Mouse (Mus musculus) MEL (cell line): ENCODE data around the gene Isy1. TPM values are rescaled to one million over a fixed set of nuclear protein-coding genes. Genes with fewer than 3 reads are reported as not detected.

Experiments
- DNase-seq: peaks from one replicate; pipeline ENCODE4 v3.0.0; 2011; ENCODE audit warnings: low read depth, low spot score
- H3K27ac ChIP-seq: 2 replicates; pipeline ENCODE4 v1.5.1; 2012; ENCODE audit warnings: low read depth, mild to moderate bottlenecking, control low read depth, low read length, moderate library complexity; ENCODE audit not compliant: control insufficient read depth
- H3K27me3 ChIP-seq, 2 experiments: fragments of 150-350 bp in 1 of 2; sonication (generic) in 1 of 2; 2 replicates each; pipeline ENCODE4 v1.6.1; 2012; ENCODE audit warnings: low read length in 2 of 2, mild to moderate bottlenecking in 2 of 2, improper control_type of control experiment in 1 of 2, moderate library complexity in 1 of 2; ENCODE audit not compliant: insufficient read depth in 2 of 2, control insufficient read depth in 1 of 2
- H3K36me3 ChIP-seq, 2 experiments: 2 replicates each; pipeline ENCODE4 v1.6.1; 2012 to 2014; ENCODE audit warnings: low read length in 2 of 2, improper control_type of control experiment in 1 of 2, inconsistent platforms in 1 of 2, mild to moderate bottlenecking in 1 of 2; ENCODE audit not compliant: insufficient read depth in 2 of 2, control insufficient read depth in 1 of 2
- H3K4me1 ChIP-seq, 2 experiments: fragments of 150-350 bp in 1 of 2; sonication (generic) in 1 of 2; 2 replicates each; pipeline ENCODE4 v1.6.1; 2012; ENCODE audit warnings: low read length in 2 of 2, improper control_type of control experiment in 1 of 2, mild to moderate bottlenecking in 1 of 2; ENCODE audit not compliant: insufficient read depth in 2 of 2, control insufficient read depth in 1 of 2
- H3K4me3 ChIP-seq, 2 experiments: fragments of 150-350 bp in 1 of 2; sonication (generic) in 1 of 2; 2 replicates each; pipeline ENCODE4 v1.5.1; 2012; ENCODE audit warnings: low read depth in 2 of 2, low read length in 2 of 2, mild to moderate bottlenecking in 2 of 2, moderate library complexity in 2 of 2, control low read depth in 1 of 2, improper control_type of control experiment in 1 of 2; ENCODE audit not compliant: control insufficient read depth in 1 of 2, insufficient read depth in 1 of 2
- H3K79me2 ChIP-seq: 2 replicates; pipeline ENCODE4 v1.6.1; 2012; ENCODE audit warnings: mild to moderate bottlenecking, low read length, moderate library complexity; ENCODE audit not compliant: control insufficient read depth, poor library complexity, insufficient read depth
- H3K9ac ChIP-seq: 2 replicates; pipeline ENCODE4 v1.6.1; 2012; ENCODE audit warnings: low read depth, mild to moderate bottlenecking, control low read depth, low read length, moderate library complexity; ENCODE audit not compliant: control insufficient read depth, poor library complexity, severe bottlenecking
- H3K9me3 ChIP-seq: fragments of 150-350 bp; sonication (generic); replicated peaks from 2 replicates; pipeline ENCODE4 v1.6.1; 2012; ENCODE audit warnings: mild to moderate bottlenecking, low read length, improper control_type of control experiment, moderate library complexity; ENCODE audit not compliant: insufficient read depth
- BHLHE40 ChIP-seq: IDR thresholded peaks from 2 replicates; pipeline ENCODE4 v1.6.1; 2012; ENCODE audit warnings: low read depth, mild to moderate bottlenecking, inconsistent platforms, low read length, improper control_type of control experiment, borderline replicate concordance
- CHD1 ChIP-seq: IDR thresholded peaks from 2 replicates; pipeline ENCODE4 v1.6.1; 2012; ENCODE audit warnings: low read depth, mild to moderate bottlenecking, inconsistent platforms, low read length, improper control_type of control experiment
- CTCF ChIP-seq, 3 experiments: IDR thresholded peaks in 2 of 3; conservative IDR thresholded peaks in 1 of 3; 2 replicates each; pipeline ENCODE4 v1.5.1; 2011 to 2012; ENCODE audit warnings: low read length in 3 of 3, low read depth in 2 of 3, mild to moderate bottlenecking in 2 of 3, improper control_type of control experiment in 1 of 3, inconsistent platforms in 1 of 3, mixed read lengths in 1 of 3, moderate library complexity in 1 of 3; ENCODE audit not compliant: control insufficient read depth in 1 of 3, insufficient read depth in 1 of 3, poor library complexity in 1 of 3, severe bottlenecking in 1 of 3
- ELF1 ChIP-seq: IDR thresholded peaks from 2 replicates; pipeline ENCODE4 v1.6.1; 2014; ENCODE audit warnings: low read depth, mild to moderate bottlenecking, inconsistent platforms, low read length, improper control_type of control experiment, moderate library complexity
- EP300 ChIP-seq, 2 experiments: IDR thresholded peaks; 2 replicates each; pipeline ENCODE4 v1.6.1; 2011; ENCODE audit warnings: improper control_type of control experiment in 2 of 2, low read length in 2 of 2, low read depth in 1 of 2, mild to moderate bottlenecking in 1 of 2
- GATA1 ChIP-seq: IDR thresholded peaks from 2 replicates; pipeline ENCODE4 v1.6.1; 2011; ENCODE audit warnings: low read depth, low read length, improper control_type of control experiment
- HCFC1 ChIP-seq: IDR thresholded peaks from 2 replicates; pipeline ENCODE4 v1.6.1; 2012; ENCODE audit warnings: low read depth, mild to moderate bottlenecking, inconsistent platforms, low read length, improper control_type of control experiment, moderate library complexity
- JUND ChIP-seq: IDR thresholded peaks from 2 replicates; pipeline ENCODE4 v1.6.1; 2011; ENCODE audit warnings: low read depth, mild to moderate bottlenecking, improper control_type of control experiment, low read length
- MEF2A ChIP-seq: IDR thresholded peaks from 2 replicates; pipeline ENCODE4 v1.6.1; 2014; ENCODE audit warnings: low read depth, mild to moderate bottlenecking, inconsistent platforms, low read length, improper control_type of control experiment; ENCODE audit not compliant: poor library complexity, insufficient replicate concordance, severe bottlenecking; ENCODE audit errors: extremely low read depth
- MYB ChIP-seq: IDR thresholded peaks from 2 replicates; pipeline ENCODE4 v1.6.1; 2011; ENCODE audit warnings: mild to moderate bottlenecking, low read depth, low read length, improper control_type of control experiment
- MYC ChIP-seq: IDR thresholded peaks from 2 replicates; pipeline ENCODE4 v1.6.1; 2011; ENCODE audit warnings: low read depth, mild to moderate bottlenecking, low read length, improper control_type of control experiment, moderate library complexity
- NELFE ChIP-seq: IDR thresholded peaks from 2 replicates; pipeline ENCODE4 v1.6.1; 2011; ENCODE audit warnings: low read depth, low read length, improper control_type of control experiment
- RAD21 ChIP-seq: IDR thresholded peaks from 2 replicates; pipeline ENCODE4 v1.6.1; 2011; ENCODE audit warnings: mild to moderate bottlenecking, low read depth, low read length, improper control_type of control experiment
- SIN3A ChIP-seq: IDR thresholded peaks from 2 replicates; pipeline ENCODE4 v1.6.1; 2012; ENCODE audit warnings: low read length, improper control_type of control experiment, inconsistent platforms
- TAL1 ChIP-seq: IDR thresholded peaks from 2 replicates; pipeline ENCODE4 v1.6.1; 2012; ENCODE audit warnings: mild to moderate bottlenecking, inconsistent platforms, low read length, moderate library complexity, mixed read lengths
- TBP ChIP-seq: IDR thresholded peaks from 2 replicates; pipeline ENCODE4 v1.8.0; 2011; ENCODE audit warnings: low read depth, low read length, improper control_type of control experiment
- TCF12 ChIP-seq: IDR thresholded peaks from 2 replicates; pipeline ENCODE4 v1.6.1; 2014; ENCODE audit warnings: low read depth, mild to moderate bottlenecking, inconsistent platforms, low read length, improper control_type of control experiment, moderate library complexity
- UBTF ChIP-seq: IDR thresholded peaks from 2 replicates; pipeline ENCODE4 v1.6.1; 2012; ENCODE audit warnings: low read depth, mild to moderate bottlenecking, inconsistent platforms, low read length, improper control_type of control experiment, moderate library complexity, borderline replicate concordance; ENCODE audit not compliant: insufficient read depth
- USF1 ChIP-seq: IDR thresholded peaks from 2 replicates; pipeline ENCODE4 v1.6.1; 2014; ENCODE audit warnings: low read depth, mild to moderate bottlenecking, inconsistent platforms, low read length, improper control_type of control experiment, moderate library complexity
- polyA plus RNA-seq, 2 experiments: library from polyadenylated mRNA; stranded (reverse) in 1 of 2; unstranded in 1 of 2; fragments of >175 nt in 1 of 2; fragments of >200 nt in 1 of 2; gene quantifications; 2 replicates each; pipeline versions ENCODE4 v1.2.1 to v1.2.4; 2012; ENCODE audit warnings: low replicate concordance in 2 of 2, low read depth in 1 of 2; ENCODE audit not compliant: insufficient read length in 2 of 2, insufficient read depth in 1 of 2, missing spikeins in 1 of 2
- total RNA-seq: library from RNA; depleted of rRNA; stranded (reverse); fragments of 300-350 nt; gene quantifications from 2 replicates; pipeline ENCODE4 v1.2.3, GENCODE M21; 2012

Gene Isy1
- total and polyA plus RNA-seq, 3 experiments = 64.5 to 115 TPM; not detected in 1

DNA sequence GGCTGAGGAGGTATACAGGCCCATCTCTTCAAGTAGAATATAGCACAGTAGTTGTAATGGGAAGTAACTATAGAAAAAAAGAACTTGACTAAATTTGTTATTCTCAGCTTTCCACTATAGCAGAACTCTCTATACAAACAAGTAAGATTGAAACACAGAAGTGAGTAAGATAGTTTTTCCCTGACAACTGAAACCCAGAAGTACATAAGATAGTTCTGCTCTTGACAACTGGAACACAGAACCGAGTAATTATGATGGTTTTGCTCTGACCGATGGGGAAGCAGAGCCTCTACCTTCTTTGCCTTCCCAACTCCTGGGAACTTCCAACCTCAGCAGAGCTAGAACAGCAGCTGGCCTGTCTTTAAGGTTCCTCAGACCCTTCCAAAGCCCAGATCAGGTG is 29.5 kb downstream of the Isy1 start:
- Histone ChIP-seq H3K9ac (no peak overlapping the region), H3K4me3 (no peak overlapping the region), H3K4me1 (peaks cover 11 to 18% of the 10 kb centered on the region in 2 experiments; a peak in 2 of 4 replicates)

DNA sequence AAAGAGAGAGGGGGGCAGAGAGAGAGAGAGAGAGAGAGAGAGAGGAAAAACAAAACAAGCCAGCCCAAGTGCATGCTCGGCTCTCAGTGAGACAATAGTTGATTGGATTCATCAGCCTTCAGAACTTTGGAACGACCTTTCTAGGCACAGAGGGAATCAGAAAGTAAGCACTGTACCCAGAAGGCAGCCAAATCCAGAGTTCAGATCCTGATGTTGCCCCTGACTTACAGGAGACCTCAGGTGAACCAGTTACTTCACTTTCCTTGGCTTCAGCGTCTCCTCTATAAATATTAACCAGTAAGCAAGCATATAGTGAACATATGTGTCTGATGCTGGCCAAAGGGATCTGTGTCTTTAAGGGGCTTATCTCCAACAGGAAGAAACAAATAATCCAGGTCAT is 30.1 kb downstream of the Isy1 start:
- Histone ChIP-seq H3K4me3 (no peak overlapping the region), H3K9me3 (no peaks in the 10 kb centered on the region), H3K4me1 (peaks cover 11 to 18% of the 10 kb centered on the region in 2 experiments; a peak in 2 of 4 replicates), H3K79me2 (peaks cover 8% of the 10 kb centered on the region), H3K27ac (no peak overlapping the region), H3K9ac (no peak overlapping the region), H3K36me3 (peaks cover 0 to 26% of the 10 kb centered on the region in 2 experiments; a peak in 3 of 4 replicates), H3K27me3 (no peaks in the 10 kb centered on the region)
- TF ChIP-seq EP300 (IDR thresholded peaks at IDR 0.05; ENCODE audit: low read depth in 1 of 2, low read length in 2 of 2) = no peak
- TF ChIP-seq CTCF (IDR thresholded peaks at IDR 0.05 in 2 of 3, conservative IDR thresholded peaks at IDR 0.05 in 1 of 3; ENCODE audit: control insufficient read depth in 1 of 3, insufficient read depth in 1 of 3, low read depth in 2 of 3, low read length in 3 of 3, poor library complexity in 1 of 3, severe bottlenecking in 1 of 3) = no peak
- TF ChIP-seq TAL1 = no peak
- no peak for TF ChIP-seq ELF1
- DNase-seq = no peak

More for the DNA sequence above, 29.5 kb downstream of the Isy1 start:
- H3K27ac ChIP-seq = no peak overlapping the region
- DNase-seq = no peak
- peaks cover 2 to 26% of the 10 kb centered on the region in 2 experiments; a peak in 3 of 4 replicates for H3K36me3 ChIP-seq
- H3K79me2 ChIP-seq = peaks cover 8% of the 10 kb centered on the region
- H3K9me3 ChIP-seq = no peaks in the 10 kb centered on the region
- H3K27me3 ChIP-seq = no peaks in the 10 kb centered on the region
- TF ChIP-seq TCF12 = no peak

DNA sequence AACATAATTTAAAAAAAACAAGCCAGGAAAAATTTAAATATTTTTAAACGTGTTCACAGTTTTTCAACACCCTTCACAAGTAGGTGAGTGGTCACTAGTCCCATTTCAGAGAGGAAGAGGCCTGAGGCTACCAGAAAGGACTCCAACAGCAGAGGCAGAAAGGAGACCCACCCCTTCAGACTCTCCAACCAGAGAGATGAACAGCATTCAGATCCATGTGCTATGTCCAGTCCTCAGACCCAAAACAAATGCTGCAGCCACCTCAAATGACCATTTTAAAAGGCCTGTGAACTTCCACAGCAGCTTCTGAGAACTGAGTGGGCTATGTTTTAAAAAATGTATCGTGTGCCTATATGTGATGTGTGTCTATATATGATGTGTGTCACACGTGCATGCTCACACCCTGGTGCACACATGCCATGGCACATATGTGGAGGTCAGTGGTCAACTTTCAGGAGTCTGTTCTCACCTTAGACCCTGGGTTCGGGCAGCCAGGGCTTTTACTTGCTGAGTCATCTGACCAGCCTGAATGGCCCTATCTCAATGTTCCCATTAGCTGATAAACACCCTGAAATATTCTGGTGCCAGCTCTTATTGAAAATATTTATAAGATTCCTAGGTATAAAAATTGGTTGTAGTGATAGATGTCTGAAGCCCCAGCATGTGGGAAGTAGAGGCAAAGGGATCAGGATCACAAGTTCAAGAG is 30.7 kb downstream of the Isy1 start:
- DNase-seq = no peak
- H3K4me3 ChIP-seq = no peak overlapping the region
- TF ChIP-seq MYB = no peak
- peak; percentile 15; the same call in 1 of the 2 replicates for TF ChIP-seq GATA1
- TF ChIP-seq, all 39 proteins: peak for 1
- Histone ChIP-seq H3K9me3 (no peaks in the 10 kb centered on the region), H3K4me1 (peaks cover 11 to 18% of the 10 kb centered on the region in 2 experiments; a peak in 2 of 4 replicates), H3K9ac (no peak overlapping the region), H3K27me3 (no peaks in the 10 kb centered on the region), H3K27ac (no peak overlapping the region), H3K79me2 (peaks cover 8% of the 10 kb centered on the region), H3K36me3 (peaks cover 0 to 26% of the 10 kb centered on the region in 2 experiments; a peak in 2 of 4 replicates)

GRCm38 (mm10) chr6:87806857-87807256 is 31.7 kb downstream of the Isy1 start:
- Histone ChIP-seq H3K4me3 (no peak overlapping the region), H3K36me3 (peaks cover 0 to 26% of the 10 kb centered on the region in 2 experiments; a peak in 2 of 4 replicates), H3K27me3 (no peaks in the 10 kb centered on the region), H3K9me3 (no peaks in the 10 kb centered on the region), H3K27ac (no peak overlapping the region), H3K79me2 (peaks cover 8% of the 10 kb centered on the region), H3K9ac (no peak overlapping the region), H3K4me1 (peaks cover 11 to 18% of the 10 kb centered on the region in 2 experiments; a peak in 2 of 4 replicates)
- TF ChIP-seq MYC = no peak
- TF ChIP-seq SIN3A = no peak
- TF ChIP-seq JUND = no peak
- no peak for TF ChIP-seq NELFE
- no peak for TF ChIP-seq USF1
- TF ChIP-seq UBTF = no peak
- TF ChIP-seq EP300 (IDR thresholded peaks at IDR 0.05; ENCODE audit: low read depth in 1 of 2, low read length in 2 of 2) = no peak
- TF ChIP-seq TBP = no peak
- no peak for TF ChIP-seq CHD1
- TF ChIP-seq BHLHE40 = no peak
- no peak for TF ChIP-seq HCFC1
- no peak for TF ChIP-seq MEF2A
- TF ChIP-seq RAD21 = no peak
- TF ChIP-seq GATA1 = no peak
- DNase-seq = no peak
